Mouse (Mus musculus) kidney, adult 2 months (tissue): ENCODE results near the gene Gpr158.
"Not testable (repeated sequence)": the region's sequence is repeated elsewhere in the genome, so short reads cannot be mapped to it uniquely, and the experiment has no call there.

Source experiments
- CTCF ChIP-seq: fragments of 200-500 bp; conservative IDR thresholded peaks from 2 replicates; pipeline ENCODE4 v1.5.1; 2011; ENCODE audit warnings: low read depth, mild to moderate bottlenecking, control low read depth, low read length, moderate library complexity, mixed read lengths; ENCODE audit not compliant: insufficient read depth, insufficient read length
- POLR2A ChIP-seq: fragments of 200-500 bp; IDR thresholded peaks from one replicate; pipeline ENCODE4 v1.6.1; 2011; ENCODE audit warnings: low read depth, low read length, control low read depth

- TF ChIP-seq POLR2A, CTCF: not testable (repeated sequence)
Observed at GRCm38 (mm10) chr2:21460606-21461005, 93.3 kb downstream of the Gpr158 start.
